Mouse (Mus musculus): Measurements from ENCODE around the gene Galnt11.

Galnt11 gene

DNA sequence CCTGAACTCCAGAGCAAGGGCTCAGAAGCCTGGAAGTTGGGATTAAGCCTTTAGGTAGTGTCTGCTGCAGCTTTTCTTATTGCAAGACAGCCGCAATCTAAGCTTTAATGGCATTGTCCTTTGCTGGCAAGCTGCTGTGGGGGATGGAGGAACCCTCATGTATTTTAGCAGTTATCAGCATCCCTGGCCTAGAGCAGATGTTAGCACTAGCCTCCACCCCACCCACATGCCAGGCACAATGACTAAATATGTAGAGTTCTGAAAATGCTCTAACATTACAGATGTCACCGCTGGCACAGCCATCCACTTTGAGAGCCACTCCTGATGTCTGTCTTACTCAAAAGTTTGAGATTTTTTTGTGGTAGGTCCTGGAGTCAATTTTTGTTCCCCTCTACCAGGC, 35.0 kb downstream of the Galnt11 start:
- DNase-seq = no peak

DNA sequence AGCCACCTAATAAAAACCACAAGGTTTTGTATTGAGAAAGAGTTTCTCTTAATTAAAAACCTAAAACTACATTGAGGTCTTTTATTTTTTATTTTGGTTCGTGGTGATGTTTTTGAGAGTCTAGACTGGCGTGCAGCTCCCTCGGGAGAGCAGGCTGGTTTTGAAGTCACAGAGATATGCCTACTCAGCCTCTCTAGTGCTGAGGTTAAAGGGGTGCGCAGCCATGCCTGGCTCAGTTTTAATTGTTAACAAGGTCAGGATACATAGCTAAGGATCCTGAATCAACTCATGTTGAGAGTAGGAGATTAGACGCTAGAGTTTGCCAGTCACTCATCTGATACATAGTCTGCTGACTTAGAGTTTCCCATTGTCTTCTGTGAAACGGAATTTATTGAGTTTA, 39.7 kb downstream of the Galnt11 start:
- DNase-seq = no peak

DNA sequence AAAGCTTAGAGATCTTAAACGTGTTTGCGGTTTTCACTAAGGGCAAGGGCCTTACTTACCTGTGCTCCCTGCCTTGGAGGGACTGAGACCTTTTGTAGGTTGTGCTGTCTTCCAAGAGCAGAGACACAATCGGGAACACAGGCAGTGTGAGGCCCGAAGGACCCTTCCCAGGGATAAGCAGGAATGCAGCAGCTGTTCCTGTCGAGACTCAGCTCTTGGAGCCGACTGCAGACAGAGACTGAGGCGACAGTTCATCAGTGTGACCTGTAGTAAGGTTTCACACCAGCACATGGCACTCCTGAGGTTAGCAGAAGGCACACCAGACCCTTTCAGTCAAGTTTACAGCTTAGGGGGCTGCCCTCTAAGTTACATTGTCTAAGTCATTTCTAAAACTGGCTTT, 40.6 kb downstream of the Galnt11 start:
- no peak for DNase-seq

DNA sequence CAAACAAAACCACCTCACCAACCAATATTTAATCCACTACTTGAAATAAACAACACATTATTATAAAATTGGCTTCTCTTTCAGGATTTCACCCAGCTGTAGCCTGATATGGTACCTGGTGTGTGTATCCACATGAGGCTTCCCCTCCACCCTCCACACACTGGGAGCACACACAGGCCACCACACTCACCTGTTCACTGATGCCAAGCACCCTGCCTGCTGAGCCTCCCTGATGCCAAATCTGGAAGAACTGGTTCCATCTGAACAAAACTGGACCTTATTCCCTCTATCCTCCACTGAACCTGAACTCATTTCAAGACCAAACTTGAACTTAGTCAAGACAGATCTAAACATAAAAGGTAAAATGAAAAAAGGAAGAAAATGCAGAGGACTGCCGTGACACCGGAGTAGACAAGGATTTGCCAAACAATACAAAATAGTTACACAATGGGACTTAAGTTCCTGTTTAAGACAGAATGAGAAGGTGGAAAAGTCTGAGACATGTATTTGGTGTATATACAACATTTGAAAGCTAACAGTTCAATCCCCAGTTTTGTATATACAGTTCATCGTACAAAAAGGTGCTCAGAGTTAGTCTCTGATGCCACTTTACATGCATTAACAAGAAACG, 46.7 kb downstream of the Galnt11 start:
- DNase-seq = no peak

DNA sequence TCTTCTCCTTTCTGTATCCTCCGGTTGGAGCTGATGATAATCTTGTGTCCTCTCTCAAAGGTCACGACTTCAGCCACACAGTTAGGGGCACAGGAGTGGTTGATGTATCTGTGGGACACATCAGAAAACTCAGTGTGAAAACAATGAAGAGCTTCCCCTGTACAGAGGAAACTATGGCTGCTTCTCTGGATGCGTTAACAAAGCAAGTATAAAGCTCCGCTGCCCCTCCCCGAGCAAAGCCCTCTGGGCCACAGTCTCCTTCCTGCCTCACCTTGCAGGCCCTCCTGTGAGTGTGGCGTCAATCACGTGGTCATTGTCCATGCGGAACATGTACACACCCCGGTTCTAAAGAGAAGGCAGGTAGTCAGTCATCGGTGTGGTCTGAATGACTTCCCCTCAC, 53.9 kb downstream of the Galnt11 start:
- DNase-seq = no peak

DNA sequence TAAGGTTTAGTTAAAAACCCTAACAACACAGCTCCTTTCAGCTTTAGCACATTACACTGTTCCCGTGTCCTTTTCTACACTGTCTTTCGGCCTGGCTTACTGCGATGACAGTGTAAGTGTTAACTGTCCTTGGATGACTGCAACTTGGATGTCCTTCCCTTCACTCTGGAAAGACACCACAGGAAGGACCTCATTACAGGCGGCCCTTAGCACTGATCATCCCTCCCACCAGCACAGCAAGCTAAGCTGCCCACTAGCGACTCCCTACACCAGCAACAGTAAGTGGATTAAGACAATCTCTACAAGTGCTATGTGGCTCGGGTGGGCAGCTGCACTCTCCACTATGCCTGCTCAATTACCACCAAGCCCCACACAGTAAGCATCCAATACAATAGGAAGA, 54.7 kb downstream of the Galnt11 start:
- DNase-seq = no peak

DNA sequence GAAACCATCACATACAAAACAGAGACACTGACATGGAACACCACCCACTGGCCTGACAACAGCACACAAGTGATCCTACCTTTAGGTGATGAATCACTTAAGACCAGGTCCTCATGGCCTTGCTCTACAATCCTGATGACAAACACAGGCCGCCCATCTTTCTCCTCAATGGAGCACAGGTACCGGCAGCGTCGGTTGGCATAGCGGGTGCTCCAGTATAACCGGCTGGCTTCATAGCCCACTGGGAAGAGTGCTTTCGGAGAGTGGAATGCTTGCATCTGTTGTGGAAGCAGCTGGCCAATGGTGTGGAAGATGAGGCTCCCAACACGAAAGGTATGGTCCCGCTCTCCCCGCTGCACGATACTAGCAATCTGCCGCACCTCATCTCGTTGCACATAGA, 62.3 kb downstream of the Galnt11 start:
- DNase-seq = no peak

DNA sequence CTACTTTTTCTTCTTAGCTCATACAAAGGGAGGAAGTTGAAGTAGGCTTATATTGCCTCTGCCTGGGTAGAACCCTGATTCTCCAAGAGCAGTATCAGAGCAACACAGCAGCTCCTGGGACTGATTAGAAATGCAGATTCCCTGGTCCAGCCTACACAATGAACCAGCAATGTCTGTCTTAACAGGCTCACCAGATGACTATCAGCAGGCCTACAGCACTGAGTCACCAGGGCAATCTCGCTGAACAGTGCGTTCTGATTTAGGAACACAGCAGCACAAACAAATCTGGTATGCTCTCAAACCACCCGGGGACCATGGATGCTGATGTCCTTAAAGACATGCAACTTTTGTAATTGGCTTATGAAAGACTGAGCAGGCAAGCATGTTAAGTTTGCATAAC, 75.1 kb downstream of the Galnt11 start:
- no peak for DNase-seq

DNA sequence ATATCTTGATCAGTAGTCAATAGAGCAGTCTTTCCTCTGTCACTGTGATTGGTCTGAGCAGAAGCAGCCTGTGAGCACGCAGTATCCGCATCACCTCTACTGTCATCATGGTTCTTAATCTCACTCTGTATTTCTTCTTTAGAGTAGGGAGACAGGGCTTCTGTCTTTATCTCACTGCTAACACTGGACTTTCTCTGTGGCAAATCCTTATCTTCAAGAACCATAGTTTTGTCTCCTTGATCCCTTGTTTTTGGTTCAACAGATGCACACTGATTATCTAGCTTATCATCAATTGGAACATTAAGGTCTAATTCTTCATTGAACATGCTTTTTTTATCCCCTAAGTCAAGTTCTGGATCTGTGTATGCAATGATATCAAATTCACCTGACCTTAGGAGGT, 88.5 kb downstream of the Galnt11 start:
- DNase-seq = no peak

DNA sequence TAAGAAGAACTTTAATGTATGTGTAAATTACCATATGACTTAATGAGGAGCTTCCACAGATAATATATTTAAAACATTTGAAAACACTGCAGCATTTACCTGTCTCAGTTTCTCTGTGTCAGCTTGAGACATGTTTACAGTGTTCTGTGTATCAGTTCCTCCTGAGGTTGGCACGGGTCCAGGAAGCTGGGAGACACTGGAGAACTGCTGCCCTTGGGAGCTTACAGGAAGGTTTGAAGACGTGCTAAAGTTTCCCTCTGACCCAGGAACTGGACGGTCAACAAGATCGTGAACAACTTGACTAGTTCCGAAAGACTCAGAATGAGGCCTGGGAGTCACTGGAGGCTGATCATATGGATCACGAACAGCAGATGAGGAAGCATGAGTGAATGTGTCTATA, 92.2 kb downstream of the Galnt11 start:
- DNase-seq = no peak

All from thymus, postnatal 4 days (tissue).